Mouse (Mus musculus): ENCODE data around the gene Eid2b.
"Not testable (repeated sequence)": the region's sequence is repeated elsewhere in the genome, so short reads cannot be mapped to it uniquely, and the experiment has no call there.

- TF ChIP-seq MXI1 (IDR thresholded peaks at IDR 0.05; ENCODE audit: low read depth, low read length); JUN (IDR thresholded peaks at IDR 0.05; ENCODE audit: insufficient read depth, low read depth, low read length); CTCF (conservative IDR thresholded peaks at IDR 0.05 in 1 of 2, IDR thresholded peaks at IDR 0.05 in 1 of 2; ENCODE audit: low read depth in 2 of 2, low read length in 2 of 2); RAD21 (IDR thresholded peaks at IDR 0.05; ENCODE audit: low read depth, low read length); CHD2 (IDR thresholded peaks at IDR 0.05; ENCODE audit: low read length); POLR2A (IDR thresholded peaks at IDR 0.05; ENCODE audit: low read depth, low read length); ETS1 (conservative IDR thresholded peaks at IDR 0.05; ENCODE audit: low read depth, low read length): not testable (repeated sequence)
These were observed 33.6 kb upstream of the Eid2b start for GRCm38 (mm10) chr7:28243943-28244342.

All from CH12.LX (cell line).